Mouse (Mus musculus) cerebellum, adult 9-11 months (tissue): ENCODE measurements around the gene Olfr523.

ENCODE experiments used
- DNase-seq: peaks from one replicate; pipeline ENCODE4 v3.0.0; 2022

Gene Olfr523

GRCm38 (mm10) chr7:140184206-140184605, 11.2 kb downstream of the Olfr523 start:
- DNase-seq: no peak

- DNase-seq: no peak
Observed at GRCm38 (mm10) chr7:140186646-140187620, 13.9 kb downstream of the Olfr523 start.

- DNase-seq: no peak
Observed at GRCm38 (mm10) chr7:140187721-140188390, 14.8 kb downstream of the Olfr523 start.

- no peak for DNase-seq
Observed at GRCm38 (mm10) chr7:140188391-140189328, 15.6 kb downstream of the Olfr523 start.

GRCm38 (mm10) chr7:140190435-140190834, 17.4 kb downstream of the Olfr523 start:
- DNase-seq: no peak

GRCm38 (mm10) chr7:140192445-140192844, 19.4 kb downstream of the Olfr523 start:
- DNase-seq: no peak

GRCm38 (mm10) chr7:140192851-140193250, 19.8 kb downstream of the Olfr523 start:
- no peak for DNase-seq

- DNase-seq: no peak
Observed at GRCm38 (mm10) chr7:140194031-140194430, 21.0 kb downstream of the Olfr523 start.

- DNase-seq: no peak
Observed at GRCm38 (mm10) chr7:140196002-140196401, 23.0 kb downstream of the Olfr523 start.

GRCm38 (mm10) chr7:140201090-140201489, 28.1 kb downstream of the Olfr523 start:
- DNase-seq: no peak

- DNase-seq: no peak
Observed at GRCm38 (mm10) chr7:140205864-140206263, 32.8 kb downstream of the Olfr523 start, which contains the start of gene Olfr524. Gene Olfr524, minus strand, starts transcription at chr7:140205964.

- no peak for DNase-seq
Observed at GRCm38 (mm10) chr7:140206904-140207303, 33.9 kb downstream of the Olfr523 start.

- DNase-seq: no peak
Observed at GRCm38 (mm10) chr7:140208153-140208552, 35.1 kb downstream of the Olfr523 start.

GRCm38 (mm10) chr7:140208677-140209076, 35.7 kb downstream of the Olfr523 start:
- no peak for DNase-seq

GRCm38 (mm10) chr7:140213841-140214240, 40.8 kb downstream of the Olfr523 start:
- no peak for DNase-seq

- no peak for DNase-seq
Observed at GRCm38 (mm10) chr7:140217967-140218366, 45.0 kb downstream of the Olfr523 start, which contains the start of gene Cd163l1. Gene Cd163l1, plus strand, starts transcription at chr7:140218267.

GRCm38 (mm10) chr7:140219268-140219667, 46.3 kb downstream of the Olfr523 start:
- DNase-seq: no peak

GRCm38 (mm10) chr7:140220375-140220774, 47.4 kb downstream of the Olfr523 start:
- no peak for DNase-seq

- DNase-seq: no peak
Observed at GRCm38 (mm10) chr7:140224209-140224608, 51.2 kb downstream of the Olfr523 start.
